Mouse (Mus musculus) kidney, embryonic 16.5 days (tissue): ENCODE data around the gene Flt3. TPM values are rescaled to one million over a fixed set of nuclear protein-coding genes. Genes with fewer than 3 reads are reported as not detected.
A peak's percentile ranks its signal among the peaks of the same experiment; 100 is the strongest.

Experiments used
- ATAC-seq: fragments of 200-750 bp; cut with Nextera tagmentation; 2 replicates; pipeline ENCODE4 v1.8.0; 2017; ENCODE audit warnings: moderate TSS enrichment; ENCODE audit not compliant: low FRiP score, low TSS enrichment
- H3K27ac ChIP-seq: fragments of 300-500 bp; sonication (generic); 2 replicates; pipeline ENCODE4 v1.5.1; 2014; ENCODE audit warnings: low read length
- H3K27me3 ChIP-seq: fragments of 300-500 bp; sonication (generic); 2 replicates; pipeline ENCODE4 v1.6.1; 2014; ENCODE audit warnings: low read length, control low read depth, mixed read lengths; ENCODE audit not compliant: insufficient read depth
- H3K36me3 ChIP-seq: fragments of 300-500 bp; sonication (generic); 2 replicates; pipeline ENCODE4 v1.6.1; 2014; ENCODE audit warnings: low read length, control low read depth, mixed read lengths; ENCODE audit not compliant: insufficient read depth
- H3K4me1 ChIP-seq: fragments of 300-500 bp; sonication (generic); 2 replicates; pipeline ENCODE4 v1.6.1; 2014; ENCODE audit warnings: low read length, control low read depth, mixed read lengths; ENCODE audit not compliant: insufficient read depth
- H3K4me2 ChIP-seq: fragments of 300-500 bp; sonication (generic); replicated peaks from 2 replicates; pipeline ENCODE4 v1.6.1; 2014; ENCODE audit warnings: low read depth, low read length
- H3K4me3 ChIP-seq: fragments of 300-500 bp; sonication (generic); 2 replicates; pipeline ENCODE4 v1.5.1; 2014; ENCODE audit warnings: mild to moderate bottlenecking, low read length
- H3K9ac ChIP-seq: fragments of 300-500 bp; sonication (generic); replicated peaks from 2 replicates; pipeline ENCODE4 v1.6.1; 2014; ENCODE audit warnings: low read length
- H3K9me3 ChIP-seq: fragments of 300-500 bp; sonication (generic); 2 replicates; pipeline ENCODE4 v1.6.1; 2016; ENCODE audit warnings: low read length, control low read depth
- WGBS: fragments of 180-500 bp; shearing (Covaris S2); extraction: QIAGEN DNeasy Blood & Tissue Kit; methylation state at CpG from one replicate; pipeline ENCODE4 v1.1.7; 2014; 5-methylcytosine and 5-hydroxymethylcytosine counted together
- polyA plus RNA-seq: library from polyadenylated mRNA; unstranded; fragments of >200 nt; fragmentation: Nextera tagmentation; extraction: Ambion mirVana; gene quantifications from 2 replicates; pipeline ENCODE4 v1.2.1, GENCODE M21; 2015

The Flt3 gene
- 0.06 and 0.24 TPM in 2 replicates for polyA plus RNA-seq

- Histone ChIP-seq H3K4me3 (peak within 1 kb of the TSS; percentile 47), H3K27me3 (peaks cover 48% of the 10 kb centered on the region), H3K9ac (peak within 1 kb of the TSS; percentile 48; the same call in 1 of the 2 replicates), H3K36me3 (no peaks in the 10 kb centered on the region), H3K4me1 (peaks cover 15% of the 10 kb centered on the region), H3K27ac (no peak within 1 kb of the TSS), H3K9me3 (peaks cover 2% of the 10 kb centered on the region; the same call in 1 of the 2 replicates), H3K4me2 (peak within 1 kb of the TSS; percentile 57)
- ATAC-seq, result peak; percentile 94
- under 1% methylated on average over 54 of the region's 56 CpGs for WGBS
Measured at GRCm38 (mm10) chr5:147399843-147400504, at the start of gene Flt3. TSS of gene Flt3 (minus strand) at chr5:147400489.

- peak; percentile 71 for ATAC-seq
- no peak overlapping the region for H3K4me3 ChIP-seq
- no peaks in the 10 kb centered on the region for H3K27me3 ChIP-seq
- H3K27ac ChIP-seq, result 0 out of 2 replicates have a peak overlapping the region, but pooled peaks have one; percentile 36
- WGBS, result 49% methylated on average over 4 of the region's 4 CpGs
- peaks cover 10% of the 10 kb centered on the region; the same call in 1 of the 2 replicates for H3K36me3 ChIP-seq
- no peaks in the 10 kb centered on the region for H3K9me3 ChIP-seq
- no peak overlapping the region for H3K4me2 ChIP-seq
- H3K9ac ChIP-seq, result no peak overlapping the region
- H3K4me1 ChIP-seq, result peaks cover 24% of the 10 kb centered on the region
Measured at GRCm38 (mm10) chr5:147448933-147449332, 48.6 kb upstream of the Flt3 start.

GRCm38 (mm10) chr5:147448526-147448925 is 48.2 kb upstream of the Flt3 start:
- 23% methylated on average over 4 of the region's 4 CpGs for WGBS
- Histone ChIP-seq H3K4me2 (no peak overlapping the region), H3K4me1 (peaks cover 24% of the 10 kb centered on the region), H3K36me3 (peaks cover 10% of the 10 kb centered on the region; the same call in 1 of the 2 replicates), H3K9ac (no peak overlapping the region), H3K4me3 (no peak overlapping the region), H3K27ac (0 out of 2 replicates have a peak overlapping the region, but pooled peaks have one; percentile 36), H3K9me3 (no peaks in the 10 kb centered on the region), H3K27me3 (no peaks in the 10 kb centered on the region)
- ATAC-seq, result peak; percentile 83

GRCm38 (mm10) chr5:147445252-147445651 is 45.0 kb upstream of the Flt3 start:
- Histone ChIP-seq H3K4me3 (no peak overlapping the region), H3K27ac (no peak overlapping the region), H3K9me3 (no peaks in the 10 kb centered on the region), H3K4me1 (peaks cover 24% of the 10 kb centered on the region), H3K4me2 (no peak overlapping the region), H3K9ac (no peak overlapping the region), H3K27me3 (no peaks in the 10 kb centered on the region), H3K36me3 (no peaks in the 10 kb centered on the region)
- no peak for ATAC-seq
- WGBS, result 70% methylated on average over 4 of the region's 4 CpGs

- no peak overlapping the region for H3K4me3 ChIP-seq
- peaks cover 21% of the 10 kb centered on the region for H3K4me1 ChIP-seq
- no peaks in the 10 kb centered on the region for H3K9me3 ChIP-seq
- no peak overlapping the region for H3K27ac ChIP-seq
- 97% methylated on average over 2 of the region's 2 CpGs for WGBS
- no peak overlapping the region for H3K4me2 ChIP-seq
- no peak for ATAC-seq
- H3K27me3 ChIP-seq, result no peaks in the 10 kb centered on the region
- H3K36me3 ChIP-seq, result no peaks in the 10 kb centered on the region
- no peak overlapping the region for H3K9ac ChIP-seq
Measured at GRCm38 (mm10) chr5:147444757-147445156, 44.5 kb upstream of the Flt3 start.

- H3K9me3 ChIP-seq, result no peaks in the 10 kb centered on the region
- no peaks in the 10 kb centered on the region for H3K36me3 ChIP-seq
- no peak overlapping the region for H3K9ac ChIP-seq
- peaks cover 21% of the 10 kb centered on the region for H3K4me1 ChIP-seq
- no peak overlapping the region for H3K4me3 ChIP-seq
- no peaks in the 10 kb centered on the region for H3K27me3 ChIP-seq
- ATAC-seq, result no peak
- H3K27ac ChIP-seq, result no peak overlapping the region
- no peak overlapping the region for H3K4me2 ChIP-seq
- 88% methylated on average over 6 of the region's 6 CpGs for WGBS
Measured at GRCm38 (mm10) chr5:147444298-147444697, 44.0 kb upstream of the Flt3 start.

- no peaks in the 10 kb centered on the region for H3K9me3 ChIP-seq
- H3K4me2 ChIP-seq, result no peak overlapping the region
- no peak overlapping the region for H3K27ac ChIP-seq
- H3K27me3 ChIP-seq, result no peaks in the 10 kb centered on the region
- ATAC-seq, result no peak
- H3K9ac ChIP-seq, result no peak overlapping the region
- H3K4me3 ChIP-seq, result no peak overlapping the region
- WGBS, result 83% methylated on average over 4 of the region's 4 CpGs
- peaks cover 14% of the 10 kb centered on the region; the same call in 1 of the 2 replicates for H3K4me1 ChIP-seq
- no peaks in the 10 kb centered on the region for H3K36me3 ChIP-seq
Measured at GRCm38 (mm10) chr5:147442741-147443140, 42.5 kb upstream of the Flt3 start.

GRCm38 (mm10) chr5:147441979-147442378 is 41.7 kb upstream of the Flt3 start:
- no peaks in the 10 kb centered on the region for H3K9me3 ChIP-seq
- no peak overlapping the region for H3K4me3 ChIP-seq
- 91% methylated on average over 1 of the region's 1 CpGs for WGBS
- H3K36me3 ChIP-seq, result no peaks in the 10 kb centered on the region
- no peak overlapping the region for H3K4me2 ChIP-seq
- peaks cover 19% of the 10 kb centered on the region for H3K4me1 ChIP-seq
- no peaks in the 10 kb centered on the region for H3K27me3 ChIP-seq
- no peak for ATAC-seq
- no peak overlapping the region for H3K9ac ChIP-seq
- no peak overlapping the region for H3K27ac ChIP-seq

- ATAC-seq, result no peak
- H3K9me3 ChIP-seq, result no peaks in the 10 kb centered on the region
- 66% methylated on average over 3 of the region's 3 CpGs for WGBS
- peaks cover 20% of the 10 kb centered on the region for H3K4me1 ChIP-seq
- H3K27me3 ChIP-seq, result no peaks in the 10 kb centered on the region
- H3K27ac ChIP-seq, result no peak overlapping the region
- no peaks in the 10 kb centered on the region for H3K36me3 ChIP-seq
- no peak overlapping the region for H3K4me3 ChIP-seq
- no peak overlapping the region for H3K9ac ChIP-seq
- no peak overlapping the region for H3K4me2 ChIP-seq
Measured at GRCm38 (mm10) chr5:147440996-147441507, 40.8 kb upstream of the Flt3 start.

GRCm38 (mm10) chr5:147436491-147436890 is 36.2 kb upstream of the Flt3 start:
- no peaks in the 10 kb centered on the region for H3K9me3 ChIP-seq
- no peak overlapping the region for H3K9ac ChIP-seq
- no peak overlapping the region for H3K4me2 ChIP-seq
- no peak overlapping the region for H3K27ac ChIP-seq
- 87% methylated on average over 5 of the region's 5 CpGs for WGBS
- H3K4me1 ChIP-seq, result peaks cover 51% of the 10 kb centered on the region
- H3K4me3 ChIP-seq, result no peak overlapping the region
- H3K27me3 ChIP-seq, result no peaks in the 10 kb centered on the region
- no peak for ATAC-seq
- H3K36me3 ChIP-seq, result no peaks in the 10 kb centered on the region
